Mouse (Mus musculus) neural tube, embryonic 13.5 days (tissue): Measurements from ENCODE around the gene Coq8b. TPM values are rescaled to one million over a fixed set of nuclear protein-coding genes. Genes with fewer than 3 reads are reported as not detected.

Experiments used
- ATAC-seq: fragments of 200-750 bp; cut with Nextera tagmentation; 2 replicates; pipeline ENCODE4 v1.8.0; 2017; ENCODE audit warnings: low read depth, mild to moderate bottlenecking, moderate TSS enrichment, moderate library complexity
- H3K27ac ChIP-seq: fragments of 300-500 bp; sonication (generic); replicated peaks from 2 replicates; pipeline ENCODE4 v1.5.1; 2015; ENCODE audit warnings: moderate library complexity, mild to moderate bottlenecking, inconsistent platforms
- H3K27me3 ChIP-seq: fragments of 300-500 bp; sonication (generic); 2 replicates; pipeline ENCODE4 v1.6.1; 2015; ENCODE audit warnings: mild to moderate bottlenecking, inconsistent platforms
- H3K36me3 ChIP-seq: fragments of 300-500 bp; sonication (generic); 2 replicates; pipeline ENCODE4 v1.6.1; 2015; ENCODE audit warnings: mild to moderate bottlenecking, inconsistent platforms
- H3K4me1 ChIP-seq: fragments of 300-500 bp; sonication (generic); replicated peaks from 2 replicates; pipeline ENCODE4 v1.6.1; 2015; ENCODE audit warnings: inconsistent platforms
- H3K4me2 ChIP-seq: fragments of 300-500 bp; sonication (generic); 2 replicates; pipeline ENCODE4 v1.6.1; 2015; ENCODE audit warnings: inconsistent platforms, mild to moderate bottlenecking, moderate library complexity
- H3K4me3 ChIP-seq: fragments of 300-500 bp; sonication (generic); 2 replicates; pipeline ENCODE4 v1.5.1; 2015; ENCODE audit warnings: mild to moderate bottlenecking, inconsistent platforms
- H3K9ac ChIP-seq: fragments of 300-500 bp; sonication (generic); 2 replicates; pipeline ENCODE4 v1.6.1; 2015; ENCODE audit warnings: moderate library complexity, mild to moderate bottlenecking, inconsistent platforms
- H3K9me3 ChIP-seq: fragments of 300-500 bp; sonication (generic); 2 replicates; pipeline ENCODE4 v1.6.1; 2016; ENCODE audit warnings: inconsistent platforms
- WGBS: fragments of 180-500 bp; shearing (Covaris S2); methylation state at CpG from one replicate; pipeline ENCODE4 v1.1.7; 2015; 5-methylcytosine and 5-hydroxymethylcytosine counted together
- polyA plus RNA-seq: library from polyadenylated mRNA; unstranded; fragments of >200 nt; fragmentation: Nextera tagmentation; extraction: Ambion mirVana; gene quantifications from 2 replicates; pipeline ENCODE4 v1.2.1, GENCODE M21; 2015

The Coq8b gene
- polyA plus RNA-seq, 1 experiment from 2014 or later: 22.2 TPM

GRCm38 (mm10) chr7:27203730-27204449 lies 28.9 kb upstream of the Coq8b start:
- Histone ChIP-seq H3K27me3 (no peaks in the 10 kb centered on the region), H3K4me3 (no peak overlapping the region), H3K27ac (no peak overlapping the region), H3K4me1 (no peaks in the 10 kb centered on the region), H3K9me3 (no peaks in the 10 kb centered on the region), H3K9ac (no peak overlapping the region), H3K4me2 (no peak overlapping the region), H3K36me3 (peaks cover 74% of the 10 kb centered on the region)
- no peak for ATAC-seq
- WGBS: 97% methylated on average over 8 of the region's 8 CpGs

- peaks cover 98% of the 10 kb centered on the region for H3K36me3 ChIP-seq
- no peaks in the 10 kb centered on the region for H3K9me3 ChIP-seq
- no peaks in the 10 kb centered on the region for H3K4me1 ChIP-seq
- H3K4me2 ChIP-seq: no peak overlapping the region
- H3K4me3 ChIP-seq: no peak overlapping the region
- ATAC-seq: no peak
- H3K9ac ChIP-seq: no peak overlapping the region
- H3K27me3 ChIP-seq: no peaks in the 10 kb centered on the region
- 82% methylated on average over 2 of the region's 2 CpGs for WGBS
- no peak overlapping the region for H3K27ac ChIP-seq
Measured at GRCm38 (mm10) chr7:27212626-27213025, 20.2 kb upstream of the Coq8b start.

- peaks cover 79% of the 10 kb centered on the region for H3K36me3 ChIP-seq
- 87% methylated on average over 7 of the region's 7 CpGs for WGBS
- H3K9me3 ChIP-seq: no peaks in the 10 kb centered on the region
- H3K27ac ChIP-seq: no peak overlapping the region
- H3K27me3 ChIP-seq: no peaks in the 10 kb centered on the region
- peaks cover 13% of the 10 kb centered on the region for H3K4me1 ChIP-seq
- H3K4me2 ChIP-seq: no peak overlapping the region
- no peak for ATAC-seq
- H3K4me3 ChIP-seq: no peak overlapping the region
- no peak overlapping the region for H3K9ac ChIP-seq
Measured at GRCm38 (mm10) chr7:27218586-27218985, 14.2 kb upstream of the Coq8b start.

GRCm38 (mm10) chr7:27219937-27220336 lies 12.9 kb upstream of the Coq8b start:
- no peak overlapping the region for H3K27ac ChIP-seq
- no peak overlapping the region for H3K4me3 ChIP-seq
- no peak overlapping the region for H3K4me2 ChIP-seq
- H3K4me1 ChIP-seq: peaks cover 26% of the 10 kb centered on the region
- 71% methylated on average over 11 of the region's 11 CpGs for WGBS
- peaks cover 66% of the 10 kb centered on the region for H3K36me3 ChIP-seq
- no peaks in the 10 kb centered on the region for H3K27me3 ChIP-seq
- no peak overlapping the region for H3K9ac ChIP-seq
- H3K9me3 ChIP-seq: no peaks in the 10 kb centered on the region
- no peak for ATAC-seq

- Histone ChIP-seq H3K27ac (no peak overlapping the region), H3K36me3 (peaks cover 47% of the 10 kb centered on the region), H3K9me3 (no peaks in the 10 kb centered on the region), H3K4me3 (no peak overlapping the region), H3K4me1 (peaks cover 46% of the 10 kb centered on the region), H3K4me2 (no peak overlapping the region), H3K27me3 (no peaks in the 10 kb centered on the region), H3K9ac (no peak overlapping the region)
- 83% methylated on average over 6 of the region's 6 CpGs for WGBS
- ATAC-seq: no peak
Measured at GRCm38 (mm10) chr7:27221939-27222338, 10.9 kb upstream of the Coq8b start.

GRCm38 (mm10) chr7:27222538-27222937 lies 10.3 kb upstream of the Coq8b start:
- Histone ChIP-seq H3K9me3 (no peaks in the 10 kb centered on the region), H3K4me1 (peaks cover 52% of the 10 kb centered on the region)

GRCm38 (mm10) chr7:27224877-27225575 lies 7.8 kb upstream of the Coq8b start:
- peaks cover 19% of the 10 kb centered on the region for H3K36me3 ChIP-seq
- peak overlapping the region; percentile 97 for H3K4me2 ChIP-seq
- 65% methylated on average over 11 of the region's 11 CpGs for WGBS
- peaks cover 61% of the 10 kb centered on the region for H3K4me1 ChIP-seq
- H3K9me3 ChIP-seq: no peaks in the 10 kb centered on the region
- H3K4me3 ChIP-seq: peak overlapping the region; percentile 89
- no peaks in the 10 kb centered on the region for H3K27me3 ChIP-seq
- ATAC-seq: no peak
- H3K9ac ChIP-seq: peak overlapping the region; percentile 92
- no peak overlapping the region for H3K27ac ChIP-seq

More at GRCm38 (mm10) chr7:27222538-27222937, 10.3 kb upstream of the Coq8b start:
- no peak overlapping the region for H3K4me2 ChIP-seq
- 77% methylated on average over 1 of the region's 1 CpGs for WGBS
- H3K9ac ChIP-seq: no peak overlapping the region
- no peak overlapping the region for H3K4me3 ChIP-seq
- H3K27ac ChIP-seq: no peak overlapping the region
- H3K36me3 ChIP-seq: peaks cover 42% of the 10 kb centered on the region
- no peak for ATAC-seq
- H3K27me3 ChIP-seq: no peaks in the 10 kb centered on the region

GRCm38 (mm10) chr7:27227276-27227675 lies 5.5 kb upstream of the Coq8b start:
- peak overlapping the region; percentile 97 for H3K4me2 ChIP-seq
- ATAC-seq: no peak
- H3K27ac ChIP-seq: no peak overlapping the region
- H3K9ac ChIP-seq: peak overlapping the region; percentile 92
- no peaks in the 10 kb centered on the region for H3K27me3 ChIP-seq
- H3K36me3 ChIP-seq: peaks cover 11% of the 10 kb centered on the region; the same call in 1 of the 2 replicates
- no peaks in the 10 kb centered on the region for H3K9me3 ChIP-seq
- peak overlapping the region; percentile 89 for H3K4me3 ChIP-seq
- WGBS: 36% methylated on average over 9 of the region's 9 CpGs
- H3K4me1 ChIP-seq: peaks cover 61% of the 10 kb centered on the region

GRCm38 (mm10) chr7:27227676-27228075 lies 5.1 kb upstream of the Coq8b start:
- H3K9me3 ChIP-seq: no peaks in the 10 kb centered on the region
- peak; percentile 6 for ATAC-seq
- peak overlapping the region; percentile 87 for H3K27ac ChIP-seq
- peak overlapping the region; percentile 92 for H3K9ac ChIP-seq
- 6% methylated on average over 10 of the region's 10 CpGs for WGBS
- H3K4me1 ChIP-seq: peaks cover 59% of the 10 kb centered on the region
- H3K27me3 ChIP-seq: no peaks in the 10 kb centered on the region
- H3K36me3 ChIP-seq: peaks cover 7% of the 10 kb centered on the region; the same call in 1 of the 2 replicates
- peak overlapping the region; percentile 89 for H3K4me3 ChIP-seq
- peak overlapping the region; percentile 97 for H3K4me2 ChIP-seq

- peak; percentile 67 for ATAC-seq
Measured at GRCm38 (mm10) chr7:27228281-27228821, 4.5 kb upstream of the Coq8b start, which contains the start of gene Itpkc. TSS of gene Itpkc (minus strand) at chr7:27228661.

GRCm38 (mm10) chr7:27228865-27229264 lies 4.0 kb upstream of the Coq8b start:
- no peaks in the 10 kb centered on the region for H3K27me3 ChIP-seq
- no peaks in the 10 kb centered on the region for H3K36me3 ChIP-seq
- ATAC-seq: no peak
- H3K4me3 ChIP-seq: peak overlapping the region; percentile 89
- peaks cover 58% of the 10 kb centered on the region for H3K4me1 ChIP-seq
- H3K9ac ChIP-seq: peak overlapping the region; percentile 92
- H3K9me3 ChIP-seq: no peaks in the 10 kb centered on the region
- H3K4me2 ChIP-seq: peak overlapping the region; percentile 97
- peak overlapping the region; percentile 87 for H3K27ac ChIP-seq
- WGBS: 21% methylated on average over 6 of the region's 6 CpGs

More at GRCm38 (mm10) chr7:27228281-27228821, 4.5 kb upstream of the Coq8b start, which contains the start of gene Itpkc:
- peak within 1 kb of the TSS; percentile 89 for H3K4me3 ChIP-seq
- peak within 1 kb of the TSS; percentile 87 for H3K27ac ChIP-seq
- peak within 1 kb of the TSS; percentile 92 for H3K9ac ChIP-seq
- H3K4me1 ChIP-seq: peaks cover 58% of the 10 kb centered on the region
- H3K4me2 ChIP-seq: peak within 1 kb of the TSS; percentile 97
- no peaks in the 10 kb centered on the region for H3K9me3 ChIP-seq
- H3K36me3 ChIP-seq: peaks cover 1% of the 10 kb centered on the region; the same call in 1 of the 2 replicates
- no peaks in the 10 kb centered on the region for H3K27me3 ChIP-seq
- under 1% methylated on average over 49 of the region's 49 CpGs for WGBS

- H3K4me1 ChIP-seq: peaks cover 43% of the 10 kb centered on the region
- no peak for ATAC-seq
- no peak overlapping the region for H3K9ac ChIP-seq
- 0 out of 2 replicates have a peak, but pooled peaks cover under 1% of the 10 kb centered on the region for H3K36me3 ChIP-seq
- H3K27ac ChIP-seq: no peak overlapping the region
- 83% methylated on average over 4 of the region's 4 CpGs for WGBS
- no peaks in the 10 kb centered on the region for H3K27me3 ChIP-seq
- H3K4me3 ChIP-seq: no peak overlapping the region
- no peak overlapping the region for H3K4me2 ChIP-seq
- H3K9me3 ChIP-seq: no peaks in the 10 kb centered on the region
Measured at GRCm38 (mm10) chr7:27230781-27231180, 2.0 kb upstream of the Coq8b start.
